Mouse (Mus musculus) liver, adult 2 months (tissue): ENCODE results near the gene Itgad.

Experiments used
- CTCF ChIP-seq: fragments of 200-500 bp; IDR thresholded peaks from 2 replicates; pipeline ENCODE4 v1.5.1; 2011; ENCODE audit warnings: low read depth, low read length, control low read depth
- POLR2A ChIP-seq: fragments of 200-500 bp; IDR thresholded peaks from 2 replicates; pipeline ENCODE4 v1.6.1; 2011; ENCODE audit warnings: low read length, control low read depth; ENCODE audit not compliant: insufficient read depth; ENCODE audit errors: extremely low read depth

GRCm38 (mm10) chr7:128220936-128221335 is 66.8 kb downstream of the Itgad start:
- no peak for TF ChIP-seq POLR2A
- no peak for TF ChIP-seq CTCF
